Mouse (Mus musculus) T-cell, adult 2 months (primary cell): ENCODE measurements around the gene Tmem117.

Experiments
- DNase-seq: peaks from one replicate; pipeline ENCODE4 v3.0.0; 2022; ENCODE audit warnings: low spot score

Gene Tmem117

DNA sequence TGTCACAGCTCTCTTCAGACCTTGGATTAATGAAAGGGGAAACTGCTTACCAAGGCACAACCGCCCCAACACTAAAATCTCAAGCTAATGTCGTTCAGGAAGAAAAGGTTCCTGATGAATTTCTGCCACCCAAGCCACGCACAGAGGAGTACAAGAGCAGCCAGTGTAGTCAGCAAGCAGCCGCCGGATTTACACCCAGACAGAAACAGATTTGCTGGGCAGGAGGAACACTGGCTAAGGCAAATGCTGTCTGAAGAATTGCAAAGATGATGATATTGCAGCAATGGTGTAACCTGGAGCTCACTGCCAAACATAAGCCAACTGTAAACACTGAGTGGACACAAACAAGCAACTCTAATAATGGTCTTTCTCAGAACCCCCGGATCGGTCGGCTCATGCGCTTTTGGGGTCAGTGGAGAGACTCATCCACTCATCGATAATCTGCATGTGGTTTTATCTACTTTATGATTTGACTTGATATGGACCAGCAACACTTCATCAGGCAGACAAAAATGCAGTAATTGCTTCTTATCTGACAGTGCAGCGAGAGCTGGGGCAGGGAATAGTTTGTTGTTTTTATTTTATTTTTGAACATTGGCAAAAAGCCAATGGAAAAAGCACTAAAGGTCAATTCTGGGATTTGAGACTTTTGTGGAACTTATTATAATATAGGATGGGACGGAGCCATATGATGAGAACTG is 509.8 kb downstream of the Tmem117 start:
- no peak for DNase-seq

DNA sequence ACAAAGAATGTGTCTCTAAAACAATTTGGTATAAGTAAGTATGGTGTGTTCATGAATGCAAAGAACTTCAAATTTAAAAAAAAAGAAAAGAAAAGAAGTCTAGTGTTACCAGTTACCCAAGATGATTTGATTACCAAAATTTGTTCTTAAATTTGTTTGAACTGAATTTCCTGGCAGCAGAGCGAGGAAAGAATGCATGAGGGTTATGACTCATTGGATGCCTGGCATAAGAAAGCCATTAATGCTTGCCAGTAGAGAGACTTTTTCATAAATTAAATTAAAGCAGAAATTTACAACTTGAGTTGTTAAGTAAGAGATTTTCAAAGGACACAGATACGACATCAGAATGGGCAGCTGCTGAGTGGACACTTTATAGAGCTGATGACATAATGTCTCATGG is 515.1 kb downstream of the Tmem117 start:
- no peak for DNase-seq

DNA sequence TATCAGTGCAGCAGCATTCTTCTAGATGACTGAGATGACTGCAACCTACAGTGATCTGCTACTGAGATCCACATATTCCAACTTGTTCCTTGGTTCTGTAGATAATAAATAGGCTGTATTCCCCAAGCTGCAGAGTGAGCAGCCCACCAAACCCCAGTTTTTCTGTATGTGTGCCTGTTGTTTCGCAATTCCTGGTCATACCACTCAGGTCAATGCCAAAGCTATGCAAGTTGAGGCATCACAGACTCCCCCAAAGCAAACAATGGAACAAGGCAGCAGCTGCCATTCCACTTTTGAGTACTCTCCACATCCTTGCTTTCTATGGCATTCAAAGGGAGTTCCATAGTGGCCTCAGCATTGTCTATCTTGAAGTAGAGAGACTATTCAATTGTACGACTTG is 516.1 kb downstream of the Tmem117 start:
- DNase-seq, result no peak
